19 mouse cellular contexts compared by ENCODE assay signal in the genomic region with DNA sequence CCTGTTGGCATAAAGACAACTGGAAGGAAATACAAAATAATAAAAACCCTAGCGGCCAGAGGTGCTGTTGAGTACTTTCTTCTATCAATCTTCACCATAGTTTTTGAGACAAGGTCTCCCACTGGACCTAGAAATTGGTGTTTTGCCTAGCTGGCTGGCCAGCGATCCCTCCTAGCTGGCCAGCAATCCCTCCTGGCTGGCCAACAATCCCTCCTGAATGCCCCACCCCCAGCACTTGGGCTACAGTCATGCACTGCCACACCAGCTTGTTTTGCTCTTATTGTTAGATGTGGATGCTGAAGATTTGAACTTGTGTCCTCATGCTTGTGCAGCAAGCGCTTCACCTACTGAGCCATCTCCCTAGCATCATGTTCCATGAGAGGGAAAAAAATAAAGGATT. TPM values are rescaled to one million over a fixed set of nuclear protein-coding genes. Genes with fewer than 3 reads are reported as not detected.
DNase-seq lines count a peak whose midpoint lies in the region; ATAC-seq lines count a peak whose summit lies in the region.
"Had no signal": no experiment of that assay in that cellular context is flagged by ENCODE, and none has a peak within 500 bp of the region (broad histone marks: within the 10 kb centered on the region; RNA-seq: fewer than 3 reads in every experiment).

No protein-coding gene starts in this region.

- no peaks in the 10 kb centered on the region for H3K27me3 ChIP-seq in heart, embryonic 11.5 days (ENCODE audit: control insufficient read depth, insufficient read depth, low read length)
- H3K27me3 ChIP-seq in kidney, embryonic 16.5 days (ENCODE audit: insufficient read depth, low read length): no peaks in the 10 kb centered on the region
- no peaks in the 10 kb centered on the region for H3K27me3 ChIP-seq in liver, embryonic 12.5 days (replicated peaks)
- H3K27me3 ChIP-seq: embryonic facial prominence, embryonic 15.5 days; heart, embryonic 15.5 days; hindbrain, embryonic 12.5 days; midbrain, embryonic 12.5 days had no signal

- H3K4me2 ChIP-seq in heart, embryonic 11.5 days: no peak overlapping the region
- no peak overlapping the region for H3K4me2 ChIP-seq in kidney, embryonic 16.5 days (replicated peaks; ENCODE audit: low read depth, low read length)
- no peak overlapping the region for H3K4me2 ChIP-seq in liver, embryonic 12.5 days
- H3K4me2 ChIP-seq: embryonic facial prominence, embryonic 15.5 days; heart, embryonic 15.5 days; hindbrain, embryonic 12.5 days; lung, embryonic 14.5 days; midbrain, embryonic 12.5 days had no signal

- peak; percentile 38 to 41 for DNase-seq in cerebellum, postnatal 14 days
- no peak for DNase-seq in cerebellum, postnatal 25 days
- peak; percentile 23 for DNase-seq in heart, adult 8-10 months (ENCODE audit: low spot score)
- peak; percentile 8 to 48 for DNase-seq in kidney, postnatal 36 days
- DNase-seq: cerebellum, adult 18-20 months; lung, embryonic 14.5 days; thymus, adult 18-20 months; thymus, postnatal 4 days had no signal

- 82% methylated on average over 3 of the region's 3 CpGs for WGBS in heart, embryonic 11.5 days (ENCODE audit: insufficient replicate concordance)
- 84% methylated on average over 3 of the region's 3 CpGs for WGBS in kidney, embryonic 16.5 days
- 63% methylated on average over 3 of the region's 3 CpGs for WGBS in liver, embryonic 12.5 days (ENCODE audit: insufficient replicate concordance)

- no peaks in the 10 kb centered on the region for H3K36me3 ChIP-seq in heart, embryonic 11.5 days (ENCODE audit: control insufficient read depth, insufficient read depth, low read length)
- no peaks in the 10 kb centered on the region for H3K36me3 ChIP-seq in kidney, embryonic 16.5 days (ENCODE audit: insufficient read depth, low read length)
- no peaks in the 10 kb centered on the region for H3K36me3 ChIP-seq in liver, embryonic 12.5 days
- H3K36me3 ChIP-seq: embryonic facial prominence, embryonic 15.5 days; heart, embryonic 15.5 days; hindbrain, embryonic 12.5 days; midbrain, embryonic 12.5 days had no signal

- no peaks in the 10 kb centered on the region for H3K4me1 ChIP-seq in heart, embryonic 11.5 days (ENCODE audit: control insufficient read depth, insufficient read depth, low read length)
- peaks cover 7% of the 10 kb centered on the region; the same call in 1 of the 2 replicates for H3K4me1 ChIP-seq in kidney, embryonic 16.5 days (ENCODE audit: insufficient read depth, low read length)
- H3K4me1 ChIP-seq in liver, embryonic 12.5 days: no peaks in the 10 kb centered on the region
- H3K4me1 ChIP-seq: heart, embryonic 15.5 days; hindbrain, embryonic 12.5 days; midbrain, embryonic 12.5 days had no signal

- H3K4me3 ChIP-seq in heart, embryonic 11.5 days (ENCODE audit: low read depth, low read length): no peak overlapping the region
- H3K4me3 ChIP-seq in kidney, embryonic 16.5 days (ENCODE audit: low read length): no peak overlapping the region
- no peak overlapping the region for H3K4me3 ChIP-seq in liver, embryonic 12.5 days
- H3K4me3 ChIP-seq: embryonic facial prominence, embryonic 15.5 days; heart, embryonic 15.5 days; hindbrain, embryonic 12.5 days; left cerebral cortex, adult 2 months; midbrain, embryonic 12.5 days had no signal

- no peak for ATAC-seq in heart, embryonic 11.5 days (replicated peaks; ENCODE audit: insufficient number of reproducible peaks, low FRiP score, low TSS enrichment)
- ATAC-seq in kidney, embryonic 16.5 days (ENCODE audit: low FRiP score, low TSS enrichment): no peak
- no peak for ATAC-seq in liver, embryonic 12.5 days
- ATAC-seq: forebrain, embryonic 14.5 days; intestine, postnatal 0 days had no signal

- no peaks in the 10 kb centered on the region for H3K9me3 ChIP-seq in heart, embryonic 11.5 days (replicated peaks; ENCODE audit: control insufficient read depth, low read length)
- no peaks in the 10 kb centered on the region for H3K9me3 ChIP-seq in kidney, embryonic 16.5 days (ENCODE audit: low read length)
- H3K9me3 ChIP-seq in liver, embryonic 12.5 days (replicated peaks): no peaks in the 10 kb centered on the region
- H3K9me3 ChIP-seq: embryonic facial prominence, embryonic 15.5 days; heart, embryonic 15.5 days; hindbrain, embryonic 12.5 days; midbrain, embryonic 12.5 days had no signal

- H3K27ac ChIP-seq in heart, embryonic 11.5 days (ENCODE audit: low read depth, low read length): no peak overlapping the region
- no peak overlapping the region for H3K27ac ChIP-seq in kidney, embryonic 16.5 days (ENCODE audit: low read length)
- H3K27ac ChIP-seq in liver, embryonic 12.5 days: no peak overlapping the region
- H3K27ac ChIP-seq: embryonic facial prominence, embryonic 15.5 days; heart, embryonic 15.5 days; hindbrain, embryonic 12.5 days; left cerebral cortex, adult 2 months; liver, embryonic 14.5 days; midbrain, embryonic 12.5 days had no signal

- no peak overlapping the region for H3K9ac ChIP-seq in heart, embryonic 11.5 days (ENCODE audit: low read depth, low read length)
- no peak overlapping the region for H3K9ac ChIP-seq in kidney, embryonic 16.5 days (replicated peaks; ENCODE audit: low read length)
- H3K9ac ChIP-seq in liver, embryonic 12.5 days: no peak overlapping the region
- H3K9ac ChIP-seq: embryonic facial prominence, embryonic 15.5 days; heart, embryonic 15.5 days; hindbrain, embryonic 12.5 days; liver, embryonic 14.5 days; lung, embryonic 14.5 days; midbrain, embryonic 12.5 days had no signal

RNA-seq across cellular contexts. Expression of a gene that starts 54.9 kb away (rescaled TPM):
- total RNA-seq in heart, adult 8-10 months (2022): 10 to 100 TPM; 43.4 to 53.8 (median 45.1) TPM
- 30.3 and 35.7 TPM in 2 replicates for polyA plus RNA-seq in heart, embryonic 11.5 days (2014; fragmentation: Nextera tagmentation; extraction: Ambion mirVana)
- polyA plus RNA-seq in kidney, embryonic 16.5 days (2015; fragmentation: Nextera tagmentation; extraction: Ambion mirVana): 31.5 and 33.2 TPM in 2 replicates
- 5.3 TPM in 2 replicates for polyA plus RNA-seq in liver, embryonic 12.5 days (2016; fragmentation: Nextera tagmentation; extraction: Ambion mirVana)

Comparison
In these comparisons a context has a peak if more than half of its experiments do, and no peak if none do; other contexts are left out.
1. DNase-seq: peak in cerebellum, postnatal 14 days (2 of 2), heart, adult 8-10 months (single experiment) and kidney, postnatal 36 days (2 of 2); none in cerebellum, postnatal 25 days (0 of 2).